Mouse (Mus musculus): ENCODE data around the gene Tgoln1. TPM values are rescaled to one million over a fixed set of nuclear protein-coding genes. Genes with fewer than 3 reads are reported as not detected.

Tgoln1 gene
- polyA plus RNA-seq, 1 experiment from 2014 or later, result 39.6 TPM

- peaks cover 49% of the 10 kb centered on the region for H3K36me3 ChIP-seq (ENCODE audit: control insufficient read depth, insufficient read depth, low read length)
- no peak overlapping the region for H3K4me2 ChIP-seq (replicated peaks; ENCODE audit: low read depth, low read length)
- H3K27ac ChIP-seq (ENCODE audit: low read depth, low read length), result no peak overlapping the region
- H3K4me3 ChIP-seq (ENCODE audit: low read length), result no peak overlapping the region
- no peaks in the 10 kb centered on the region for H3K9me3 ChIP-seq (ENCODE audit: control insufficient read depth, low read length)
- WGBS, result 92% methylated on average over 2 of the region's 2 CpGs
- ATAC-seq (ENCODE audit: low FRiP score, low TSS enrichment), result no peak
- no peak overlapping the region for H3K9ac ChIP-seq (ENCODE audit: low read depth, low read length)
- peaks cover 5% of the 10 kb centered on the region for H3K4me1 ChIP-seq (ENCODE audit: control insufficient read depth, insufficient read depth, low read length)
- H3K27me3 ChIP-seq (ENCODE audit: control insufficient read depth, insufficient read depth, low read length), result no peaks in the 10 kb centered on the region
Observed at GRCm38 (mm10) chr6:72604066-72604465, 12.7 kb downstream of the Tgoln1 start.

- ATAC-seq (ENCODE audit: low FRiP score, low TSS enrichment), result no peak
- Histone ChIP-seq H3K27ac (ENCODE audit: low read depth, low read length) (no peak overlapping the region), H3K9ac (ENCODE audit: low read depth, low read length) (no peak overlapping the region), H3K36me3 (ENCODE audit: control insufficient read depth, insufficient read depth, low read length) (peaks cover 31% of the 10 kb centered on the region), H3K4me1 (ENCODE audit: control insufficient read depth, insufficient read depth, low read length) (peaks cover 16% of the 10 kb centered on the region), H3K9me3 (ENCODE audit: control insufficient read depth, low read length) (no peaks in the 10 kb centered on the region), H3K4me2 (replicated peaks; ENCODE audit: low read depth, low read length) (no peak overlapping the region), H3K4me3 (ENCODE audit: low read length) (no peak overlapping the region), H3K27me3 (ENCODE audit: control insufficient read depth, insufficient read depth, low read length) (no peaks in the 10 kb centered on the region)
- 64% methylated on average over 1 of the region's 1 CpGs for WGBS
Observed at GRCm38 (mm10) chr6:72601732-72602131, 15.1 kb downstream of the Tgoln1 start.

GRCm38 (mm10) chr6:72600771-72601170 is 16.0 kb downstream of the Tgoln1 start:
- H3K4me2 ChIP-seq (replicated peaks; ENCODE audit: low read depth, low read length), result no peak overlapping the region
- WGBS, result 86% methylated on average over 12 of the region's 12 CpGs
- no peak overlapping the region for H3K9ac ChIP-seq (ENCODE audit: low read depth, low read length)
- peaks cover 17% of the 10 kb centered on the region for H3K4me1 ChIP-seq (ENCODE audit: control insufficient read depth, insufficient read depth, low read length)
- no peak overlapping the region for H3K27ac ChIP-seq (ENCODE audit: low read depth, low read length)
- H3K36me3 ChIP-seq (ENCODE audit: control insufficient read depth, insufficient read depth, low read length), result peaks cover 21% of the 10 kb centered on the region
- no peaks in the 10 kb centered on the region for H3K9me3 ChIP-seq (ENCODE audit: control insufficient read depth, low read length)
- no peaks in the 10 kb centered on the region for H3K27me3 ChIP-seq (ENCODE audit: control insufficient read depth, insufficient read depth, low read length)
- ATAC-seq (ENCODE audit: low FRiP score, low TSS enrichment), result no peak
- no peak overlapping the region for H3K4me3 ChIP-seq (ENCODE audit: low read length)

- H3K9ac ChIP-seq (ENCODE audit: low read depth, low read length), result no peak overlapping the region
- no peak overlapping the region for H3K4me2 ChIP-seq (replicated peaks; ENCODE audit: low read depth, low read length)
- no peak overlapping the region for H3K27ac ChIP-seq (ENCODE audit: low read depth, low read length)
- no peaks in the 10 kb centered on the region for H3K9me3 ChIP-seq (ENCODE audit: control insufficient read depth, low read length)
- WGBS, result 80% methylated on average over 6 of the region's 6 CpGs
- H3K27me3 ChIP-seq (ENCODE audit: control insufficient read depth, insufficient read depth, low read length), result no peaks in the 10 kb centered on the region
- H3K36me3 ChIP-seq (ENCODE audit: control insufficient read depth, insufficient read depth, low read length), result peaks cover 17% of the 10 kb centered on the region; the same call in 1 of the 2 replicates
- H3K4me3 ChIP-seq (ENCODE audit: low read length), result no peak overlapping the region
- H3K4me1 ChIP-seq (ENCODE audit: control insufficient read depth, insufficient read depth, low read length), result peaks cover 17% of the 10 kb centered on the region
- ATAC-seq (ENCODE audit: low FRiP score, low TSS enrichment), result no peak
Observed at GRCm38 (mm10) chr6:72600216-72600615, 16.6 kb downstream of the Tgoln1 start.

- H3K4me2 ChIP-seq (replicated peaks; ENCODE audit: low read depth, low read length), result peak overlapping the region; percentile 64
- peaks cover 7% of the 10 kb centered on the region; the same call in 1 of the 2 replicates for H3K36me3 ChIP-seq (ENCODE audit: control insufficient read depth, insufficient read depth, low read length)
- no peaks in the 10 kb centered on the region for H3K27me3 ChIP-seq (ENCODE audit: control insufficient read depth, insufficient read depth, low read length)
- H3K27ac ChIP-seq (ENCODE audit: low read depth, low read length), result peak overlapping the region; percentile 76
- ATAC-seq (ENCODE audit: low FRiP score, low TSS enrichment), result peak; percentile 11
- no peaks in the 10 kb centered on the region for H3K9me3 ChIP-seq (ENCODE audit: control insufficient read depth, low read length)
- 43% methylated on average over 12 of the region's 12 CpGs for WGBS
- H3K4me3 ChIP-seq (ENCODE audit: low read length), result peak overlapping the region; percentile 70
- peaks cover 17% of the 10 kb centered on the region for H3K4me1 ChIP-seq (ENCODE audit: control insufficient read depth, insufficient read depth, low read length)
- peak overlapping the region; percentile 64 for H3K9ac ChIP-seq (ENCODE audit: low read depth, low read length)
Observed at GRCm38 (mm10) chr6:72598791-72599557, 17.8 kb downstream of the Tgoln1 start.

- no peaks in the 10 kb centered on the region for H3K9me3 ChIP-seq (ENCODE audit: control insufficient read depth, low read length)
- H3K4me1 ChIP-seq (ENCODE audit: control insufficient read depth, insufficient read depth, low read length), result peaks cover 17% of the 10 kb centered on the region
- peak; percentile 92 for ATAC-seq (ENCODE audit: low FRiP score, low TSS enrichment)
- peak within 1 kb of the TSS; percentile 76 for H3K27ac ChIP-seq (ENCODE audit: low read depth, low read length)
- peak within 1 kb of the TSS; percentile 64 for H3K9ac ChIP-seq (ENCODE audit: low read depth, low read length)
- peaks cover under 1% of the 10 kb centered on the region; the same call in 1 of the 2 replicates for H3K36me3 ChIP-seq (ENCODE audit: control insufficient read depth, insufficient read depth, low read length)
- 1% methylated on average over 38 of the region's 38 CpGs for WGBS
- no peaks in the 10 kb centered on the region for H3K27me3 ChIP-seq (ENCODE audit: control insufficient read depth, insufficient read depth, low read length)
- H3K4me3 ChIP-seq (ENCODE audit: low read length), result peak within 1 kb of the TSS; percentile 70
- H3K4me2 ChIP-seq (replicated peaks; ENCODE audit: low read depth, low read length), result peak within 1 kb of the TSS; percentile 64
Observed at GRCm38 (mm10) chr6:72597956-72598753, 18.6 kb downstream of the Tgoln1 start, which contains the start of the genes Elmod3 and Retsat. Gene Elmod3 (minus strand): TSS chr6:72598413. Gene Retsat (plus strand): TSS chr6:72598475.

- Histone ChIP-seq H3K27ac (ENCODE audit: low read depth, low read length) (no peak overlapping the region), H3K4me1 (ENCODE audit: control insufficient read depth, insufficient read depth, low read length) (peaks cover 17% of the 10 kb centered on the region), H3K4me3 (ENCODE audit: low read length) (peak overlapping the region; percentile 70), H3K9ac (ENCODE audit: low read depth, low read length) (peak overlapping the region; percentile 64), H3K4me2 (replicated peaks; ENCODE audit: low read depth, low read length) (peak overlapping the region; percentile 64), H3K36me3 (ENCODE audit: control insufficient read depth, insufficient read depth, low read length) (no peaks in the 10 kb centered on the region), H3K9me3 (ENCODE audit: control insufficient read depth, low read length) (no peaks in the 10 kb centered on the region), H3K27me3 (ENCODE audit: control insufficient read depth, insufficient read depth, low read length) (no peaks in the 10 kb centered on the region)
- 37% methylated on average over 13 of the region's 13 CpGs for WGBS
- no peak for ATAC-seq (ENCODE audit: low FRiP score, low TSS enrichment)
Observed at GRCm38 (mm10) chr6:72597083-72597874, 19.5 kb downstream of the Tgoln1 start.

GRCm38 (mm10) chr6:72593914-72594313 is 22.9 kb downstream of the Tgoln1 start:
- no peaks in the 10 kb centered on the region for H3K9me3 ChIP-seq (ENCODE audit: control insufficient read depth, low read length)
- H3K36me3 ChIP-seq (ENCODE audit: control insufficient read depth, insufficient read depth, low read length), result no peaks in the 10 kb centered on the region
- H3K27me3 ChIP-seq (ENCODE audit: control insufficient read depth, insufficient read depth, low read length), result no peaks in the 10 kb centered on the region
- ATAC-seq (ENCODE audit: low FRiP score, low TSS enrichment), result no peak
- no peak overlapping the region for H3K9ac ChIP-seq (ENCODE audit: low read depth, low read length)
- H3K27ac ChIP-seq (ENCODE audit: low read depth, low read length), result no peak overlapping the region
- H3K4me3 ChIP-seq (ENCODE audit: low read length), result no peak overlapping the region
- H3K4me1 ChIP-seq (ENCODE audit: control insufficient read depth, insufficient read depth, low read length), result peaks cover 11% of the 10 kb centered on the region
- H3K4me2 ChIP-seq (replicated peaks; ENCODE audit: low read depth, low read length), result no peak overlapping the region
- 58% methylated on average over 5 of the region's 5 CpGs for WGBS
